Mouse (Mus musculus) layer of hippocampus, postnatal 10 days (tissue): ENCODE data around the gene Coq7. TPM values are rescaled to one million over a fixed set of nuclear protein-coding genes. Genes with fewer than 3 reads are reported as not detected.

Experiments
- DNase-seq, 2 experiments: peaks; one replicate each; pipeline ENCODE4 v3.0.0; 2021; ENCODE audit warnings: low spot score in 2 of 2
- total RNA-seq, 2 experiments: library from RNA; stranded (reverse); gene quantifications; 2 replicates each; pipeline ENCODE4 v1.2.3; 2021

The Coq7 gene
- total RNA-seq, 2 experiments from 2014 or later: 37.3 to 39.2 TPM

- no peak for DNase-seq
Measured at GRCm38 (mm10) chr7:118462818-118463762, 70.1 kb downstream of the Coq7 start.

GRCm38 (mm10) chr7:118461400-118462136 lies 71.6 kb downstream of the Coq7 start:
- DNase-seq: no peak

Other genes starting within 250 kb of the Coq7 start
- 10 to 100 TPM; 45.9 to 49.3 TPM for gene Syt17, start 85.1 kb downstream of the Coq7 start, total RNA-seq
- gene Itpripl2, start 41.4 kb downstream of the Coq7 start, total RNA-seq: 1 to 10 TPM; 4.0 TPM
- gene Tmc7, start 51.4 kb upstream of the Coq7 start, total RNA-seq: 10 to 100 TPM; 18.6 to 19.4 TPM
- gene Tmc5, start 63.9 kb upstream of the Coq7 start, total RNA-seq: under 1 TPM; 0.29 to 0.32 TPM
- gene Gde1, start 172.4 kb upstream of the Coq7 start, total RNA-seq: 100 to 1,000 TPM; 201 to 207 TPM
- 10 to 100 TPM; 31.5 to 34.1 TPM for gene Ccp110, start 179.2 kb upstream of the Coq7 start, total RNA-seq
- 10 to 100 TPM; 71.1 to 77.8 TPM for gene Vps35l, start 206.9 kb upstream of the Coq7 start, total RNA-seq